Mouse (Mus musculus): ENCODE results near the gene Ep300. TPM values are rescaled to one million over a fixed set of nuclear protein-coding genes. Genes with fewer than 3 reads are reported as not detected.
"Not testable (repeated sequence)": the region's sequence is repeated elsewhere in the genome, so short reads cannot be mapped to it uniquely, and the experiment has no call there.

Ep300 gene
- total RNA-seq, 2 experiments from 2014 or later: 50.1 to 55.0 TPM

- no peak for DNase-seq
- intact Hi-C loops (cut with DNase I): no loop called here
Observed at GRCm38 (mm10) chr15:81698532-81698931, 113.4 kb downstream of the Ep300 start.

GRCm38 (mm10) chr15:81700161-81700560 is 115.0 kb downstream of the Ep300 start:
- no peak for DNase-seq
- intact Hi-C loops (cut with DNase I): no loop called here

- DNase-seq: no peak
- intact Hi-C loops (cut with DNase I): no loop called here
Observed at GRCm38 (mm10) chr15:81700601-81701000, 115.5 kb downstream of the Ep300 start.

GRCm38 (mm10) chr15:81701350-81701749 is 116.2 kb downstream of the Ep300 start:
- DNase-seq; intact Hi-C loops (cut with DNase I): not testable (repeated sequence)

Small RNAs within 50 kb of the gene (microRNA-seq; reads per million reads assigned to microRNA genes)
- 0 reads per million in 2 experiments for gene Gm23880

Other genes with a start within 250 kb of the Ep300 start
- gene Slc25a17, start 224.5 kb upstream of the Ep300 start, total RNA-seq (2021): 10 to 100 TPM; 33.4 to 38.1 TPM
- gene St13, start 185.3 kb upstream of the Ep300 start, total RNA-seq (2021): 10 to 100 TPM; 89.0 to 93.6 TPM
- gene Xpnpep3, start 185.2 kb upstream of the Ep300 start, total RNA-seq (2021): 10 to 100 TPM; 12.7 to 13.9 TPM
- gene Dnajb7, start 177.1 kb upstream of the Ep300 start, total RNA-seq (2021): not detected
- gene Rbx1, start 119.1 kb upstream of the Ep300 start, total RNA-seq (2021): 100 to 1,000 TPM; 145 to 164 TPM
- gene L3mbtl2, start 78.5 kb downstream of the Ep300 start, total RNA-seq (2021): 10 to 100 TPM; 13.4 to 13.6 TPM
- gene Chadl, start 111.9 kb downstream of the Ep300 start, total RNA-seq (2021): 1 to 10 TPM; 1.2 to 1.8 TPM
- 10 to 100 TPM; 83.1 to 91.3 TPM for gene Zc3h7b, start 159.7 kb downstream of the Ep300 start, total RNA-seq (2021)
- gene Rangap1, start 160.2 kb downstream of the Ep300 start, total RNA-seq (2021): 10 to 100 TPM; 41.5 to 43.3 TPM
- gene Tef, start 217.1 kb downstream of the Ep300 start, total RNA-seq (2021): 10 to 100 TPM; 51.7 to 74.0 TPM

All from heart, postnatal 10 days (tissue).